Mouse (Mus musculus) subcutaneous adipose tissue, adult 2 months (tissue): ENCODE data around the gene Echdc2. TPM values are rescaled to one million over a fixed set of nuclear protein-coding genes. Genes with fewer than 3 reads are reported as not detected.

ENCODE experiments used
- polyA plus RNA-seq: library from polyadenylated mRNA; depleted of rRNA; stranded (reverse); fragments of >200 nt; gene quantifications from 2 replicates; pipeline ENCODE4 v1.2.3, GENCODE M21; 2012; ENCODE audit warnings: low replicate concordance; rRNA removed

Gene Echdc2
- polyA plus RNA-seq = 82.3 and 97.5 TPM in 2 replicates

GRCm38 (mm10) chr4:108165152-108165895, at the start of gene Echdc2:
Gene Echdc2 (plus strand): TSS chr4:108165437.

GRCm38 (mm10) chr4:108144880-108145279, 20.4 kb upstream of the Echdc2 start, which contains the start of gene Scp2:
Gene Scp2 (minus strand): TSS chr4:108144998.

GRCm38 (mm10) chr4:108217332-108218179, 52.3 kb downstream of the Echdc2 start, which contains the start of gene Zyg11a:
Gene Zyg11a (minus strand): TSS chr4:108218048.

Other genes starting within 250 kb of the Echdc2 start
- gene Cpt2, start 241.8 kb upstream of the Echdc2 start, polyA plus RNA-seq = 122 and 242 TPM in 2 replicates
- 0.14 and 0.16 TPM in 2 replicates for gene Slc1a7, start 197.1 kb upstream of the Echdc2 start, polyA plus RNA-seq
- 36.7 and 61.3 TPM in 2 replicates for gene Podn, start 69.0 kb upstream of the Echdc2 start, polyA plus RNA-seq
- gene Scp2, start 20.4 kb upstream of the Echdc2 start, polyA plus RNA-seq = 320 and 765 TPM in 2 replicates
- gene Zyg11a, start 52.6 kb downstream of the Echdc2 start, polyA plus RNA-seq = 2.3 and 2.8 TPM in 2 replicates
- 10.3 and 14.1 TPM in 2 replicates for gene Zyg11b, start 135.7 kb downstream of the Echdc2 start, polyA plus RNA-seq
- 10.5 and 14.3 TPM in 2 replicates for gene Coa7, start 162.7 kb downstream of the Echdc2 start, polyA plus RNA-seq
- gene Shisal2a, start 217.9 kb downstream of the Echdc2 start, polyA plus RNA-seq = 0.68 TPM in 1 of 2 replicates, not detected in the other
- 44.6 and 53.7 TPM in 2 replicates for gene Gpx7, start 241.5 kb downstream of the Echdc2 start, polyA plus RNA-seq